Mouse (Mus musculus): ENCODE data around the gene Taar1. TPM values are rescaled to one million over a fixed set of nuclear protein-coding genes. Genes with fewer than 3 reads are reported as not detected.

The Taar1 gene
- polyA plus RNA-seq (2012; rRNA removed): not detected in 2 replicates

- no peak for DNase-seq (ENCODE audit: low read depth)
These were observed at the start of gene Taar1 for GRCm38 (mm10) chr10:23920056-23920455. Gene Taar1, plus strand, starts transcription at chr10:23920356.

GRCm38 (mm10) chr10:23880695-23881094, 39.5 kb upstream of the Taar1 start:
- no peak for DNase-seq (ENCODE audit: low read depth)

GRCm38 (mm10) chr10:23884910-23885309, 35.2 kb upstream of the Taar1 start:
- DNase-seq (ENCODE audit: low read depth): no peak

GRCm38 (mm10) chr10:23886060-23886459, 34.1 kb upstream of the Taar1 start:
- DNase-seq (ENCODE audit: low read depth): no peak

GRCm38 (mm10) chr10:23892987-23893386, 27.2 kb upstream of the Taar1 start:
- peak; percentile 55 for DNase-seq (ENCODE audit: low read depth)

DNA sequence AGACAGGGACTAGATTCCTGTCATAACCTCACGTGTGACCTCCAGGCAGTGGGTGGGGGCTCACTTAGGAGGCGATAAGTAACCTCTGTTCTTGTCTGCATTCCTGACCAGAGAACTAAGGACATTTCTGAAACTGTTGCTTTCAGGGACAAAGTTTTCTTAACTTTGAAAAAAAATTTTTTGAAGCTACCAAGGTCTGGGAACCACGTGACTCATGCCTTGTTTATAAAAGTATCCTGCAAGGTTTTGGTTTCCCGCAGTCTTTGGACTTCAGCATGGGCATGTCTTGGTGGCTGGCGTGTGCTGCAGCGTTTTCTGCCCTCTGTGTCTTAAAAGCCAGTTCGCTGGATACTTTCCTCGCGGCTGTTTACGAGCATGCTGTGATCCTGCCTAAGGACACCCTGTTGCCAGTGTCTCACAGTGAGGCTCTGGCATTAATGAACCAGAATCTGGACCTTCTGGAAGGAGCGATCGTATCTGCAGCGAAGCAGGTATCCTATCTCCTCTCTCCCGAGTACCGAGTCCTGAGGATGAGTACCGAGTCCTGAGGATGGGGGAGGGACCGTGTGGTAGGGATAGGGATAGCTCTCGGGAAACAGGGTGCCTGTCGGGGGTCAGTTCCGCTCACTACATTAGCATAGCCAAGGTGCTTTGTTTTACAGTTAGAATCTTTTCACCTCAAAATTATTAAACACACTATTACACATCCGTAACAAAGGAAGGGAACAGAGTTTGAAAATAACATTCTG, 25.4 kb upstream of the Taar1 start, which contains the start of gene Vnn1:
Gene Vnn1, plus strand, starts transcription at position 88 of the 749 bp plus-strand sequence.
- DNase-seq (ENCODE audit: low read depth): no peak

GRCm38 (mm10) chr10:23895376-23895775, 24.8 kb upstream of the Taar1 start:
- DNase-seq (ENCODE audit: low read depth): no peak

DNA sequence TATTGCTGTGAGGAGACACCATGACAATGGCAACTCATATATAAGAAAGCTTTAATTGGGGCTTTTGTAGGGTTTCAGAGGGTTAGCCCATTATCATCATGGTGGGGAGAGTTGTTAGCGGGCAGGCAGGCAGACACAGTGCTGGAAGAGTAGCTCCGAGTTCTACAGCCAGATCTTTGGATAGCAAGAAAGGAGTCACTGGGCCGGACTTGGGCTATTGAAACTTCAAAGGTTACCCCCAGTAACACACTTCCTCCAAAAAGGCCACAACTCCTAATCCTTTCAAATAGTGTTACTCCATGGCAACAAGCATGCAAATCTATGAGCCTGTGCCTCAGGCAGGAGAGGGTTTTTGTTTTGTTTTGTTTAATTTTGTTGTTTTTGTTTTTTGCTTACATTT, 19.0 kb upstream of the Taar1 start:
- DNase-seq (ENCODE audit: low read depth): no peak

- no peak for DNase-seq (ENCODE audit: low read depth)
These were observed 14.5 kb upstream of the Taar1 start for GRCm38 (mm10) chr10:23905661-23906060.

GRCm38 (mm10) chr10:23922468-23922867, 2.3 kb downstream of the Taar1 start:
- no peak for DNase-seq (ENCODE audit: low read depth)

GRCm38 (mm10) chr10:23923941-23924340, 3.8 kb downstream of the Taar1 start:
- DNase-seq (ENCODE audit: low read depth): no peak

GRCm38 (mm10) chr10:23937613-23938012, 17.5 kb downstream of the Taar1 start:
- DNase-seq (ENCODE audit: low read depth): no peak

DNA sequence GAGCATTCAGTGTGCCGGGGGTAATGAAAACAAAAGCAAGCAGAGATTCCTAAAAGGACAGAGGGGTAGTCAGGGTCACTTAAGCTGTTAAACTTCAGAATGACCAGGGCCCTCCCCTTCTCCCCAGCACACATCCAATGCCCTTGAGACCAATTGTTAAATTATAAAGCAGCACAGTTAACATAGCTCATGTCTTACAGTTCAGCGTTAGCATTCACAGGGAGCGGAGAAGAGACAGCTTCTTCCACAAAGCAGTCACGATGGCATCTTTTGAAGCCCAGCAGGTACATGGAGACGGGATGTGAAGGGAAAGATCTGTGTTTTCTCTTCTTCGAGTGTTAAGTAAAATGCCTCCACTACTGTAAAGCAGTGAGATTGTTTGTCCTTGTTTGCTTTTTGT, 18.2 kb downstream of the Taar1 start, which contains the start of gene Taar2:
Gene Taar2, plus strand, starts transcription at position 261 of the 400 bp plus-strand sequence.
- DNase-seq (ENCODE audit: low read depth): no peak

DNA sequence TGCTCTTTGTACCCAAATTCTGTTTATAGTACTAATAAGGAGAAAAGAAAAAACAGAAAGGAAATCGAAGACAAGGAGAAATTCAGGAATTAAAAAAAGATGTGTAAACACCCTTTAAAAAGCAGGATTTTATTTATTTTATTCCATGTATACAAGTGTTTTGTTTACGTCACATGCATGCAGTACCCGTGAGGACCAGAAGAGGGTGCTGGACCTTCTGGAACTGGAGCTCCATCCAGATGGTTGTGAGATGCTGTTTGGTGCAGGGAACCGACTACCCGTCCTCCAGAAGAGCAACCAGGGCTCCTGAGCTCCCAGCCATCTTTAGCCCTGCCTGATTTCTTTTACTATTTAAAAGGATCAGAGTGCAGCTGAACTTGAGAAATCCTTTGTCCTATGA, 22.3 kb downstream of the Taar1 start:
- no peak for DNase-seq (ENCODE audit: low read depth)

DNA sequence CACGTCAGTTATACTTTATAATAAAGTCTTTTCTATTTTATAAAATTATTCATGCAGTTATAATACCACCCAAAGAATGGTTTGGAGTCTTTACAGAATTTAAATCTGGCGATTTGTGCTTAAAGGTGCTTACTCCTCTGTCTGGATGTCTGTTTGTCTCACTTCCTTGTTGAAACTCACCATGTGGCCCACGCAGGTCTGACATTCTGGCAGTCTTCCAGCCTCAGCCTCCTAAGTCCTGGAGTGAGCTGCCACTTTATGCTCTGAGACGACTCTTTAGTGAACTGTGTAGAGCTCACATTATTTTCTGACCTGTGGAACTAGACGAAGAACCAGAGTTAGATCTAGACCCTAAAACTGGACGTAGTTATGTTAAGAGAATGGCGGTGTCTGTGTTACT, 27.9 kb downstream of the Taar1 start:
- DNase-seq (ENCODE audit: low read depth): no peak

GRCm38 (mm10) chr10:23949508-23950005, 29.4 kb downstream of the Taar1 start, which contains the start of gene Taar3:
Gene Taar3, plus strand, starts transcription at chr10:23949558.
- DNase-seq (ENCODE audit: low read depth): no peak

DNA sequence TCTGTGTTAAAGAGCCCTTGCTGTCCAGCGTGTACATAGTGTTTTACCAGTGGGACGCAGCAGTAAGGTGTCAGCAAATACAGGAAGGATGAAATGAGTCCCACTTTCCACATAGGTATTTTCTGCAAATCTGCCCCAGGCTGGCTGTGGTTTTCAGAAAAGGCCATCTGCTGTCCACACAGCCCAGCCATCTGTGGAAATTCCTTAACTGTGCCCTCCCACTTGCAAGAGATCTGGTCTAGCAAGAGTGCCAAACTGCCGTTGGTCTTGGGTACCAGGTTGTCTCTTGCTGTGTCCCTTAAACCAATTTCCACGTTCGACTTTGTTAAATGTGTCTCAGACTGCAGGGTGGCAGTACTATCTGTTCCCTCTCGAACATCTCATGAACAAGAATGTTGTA, 31.6 kb downstream of the Taar1 start:
- no peak for DNase-seq (ENCODE audit: low read depth)

DNA sequence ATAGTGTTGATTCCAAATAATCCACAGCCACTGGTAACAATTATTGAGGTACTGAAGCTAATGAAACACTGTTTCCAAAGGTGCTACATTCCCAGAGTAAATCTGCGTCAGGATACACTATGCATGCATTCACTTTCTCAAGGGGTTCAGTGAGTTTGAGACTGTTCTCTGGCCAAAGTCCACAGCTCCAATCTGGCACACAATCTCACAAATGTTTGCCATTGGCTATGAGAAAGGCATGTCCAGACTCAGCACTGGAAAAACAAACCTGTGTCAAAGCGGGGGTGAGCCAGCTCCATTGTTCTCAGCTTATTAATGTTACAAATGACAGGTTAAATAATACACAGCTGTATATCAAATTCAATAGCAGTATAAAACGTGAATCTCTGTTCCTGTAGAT, 38.9 kb downstream of the Taar1 start:
- peak; percentile 80 for DNase-seq (ENCODE audit: low read depth)

GRCm38 (mm10) chr10:23960444-23960915, 40.3 kb downstream of the Taar1 start, which contains the start of gene Taar4:
Gene Taar4, plus strand, starts transcription at chr10:23960494.
- no peak for DNase-seq (ENCODE audit: low read depth)

DNA sequence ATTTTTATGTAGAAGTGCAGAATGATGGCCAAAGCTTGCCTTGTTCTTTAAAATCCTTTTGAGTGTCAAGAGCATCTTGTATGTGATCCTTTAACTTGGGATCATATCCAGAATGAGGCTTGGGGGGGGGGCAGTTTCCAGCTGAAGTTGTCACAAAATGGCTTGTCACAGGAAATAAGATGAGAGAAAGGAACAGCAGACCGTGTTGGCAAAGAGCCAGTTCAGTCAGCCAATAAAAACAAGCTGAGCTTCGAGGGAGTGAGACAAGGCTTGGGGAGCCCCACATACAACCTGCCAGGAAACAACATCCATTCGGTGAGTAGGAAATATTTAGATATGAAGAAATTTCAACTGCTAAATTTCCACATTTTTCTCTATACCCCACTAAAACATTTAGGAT, 43.3 kb downstream of the Taar1 start:
- no peak for DNase-seq (ENCODE audit: low read depth)

- no peak for DNase-seq (ENCODE audit: low read depth)
These were observed 44.9 kb downstream of the Taar1 start for GRCm38 (mm10) chr10:23964921-23965610.

GRCm38 (mm10) chr10:23970656-23971165, 50.6 kb downstream of the Taar1 start, which contains the start of gene Taar5:
Gene Taar5, plus strand, starts transcription at chr10:23970706.
- DNase-seq (ENCODE audit: low read depth): no peak

Data from gonadal fat pad, adult 2 months (tissue).